Mouse (Mus musculus) embryonic facial prominence, embryonic 10.5 days (tissue): ENCODE measurements at regions not wholly inside any gene's neighbourhood (a gene's known extent, or its start where the extent isn't known, plus 50 kb on each side); places are given as distances from the start of the nearest gene placed in this dataset.

ENCODE experiments used
- DNase-seq: peaks from one replicate; pipeline ENCODE4 v3.0.0-alpha.2; 2017; ENCODE audit warnings: low spot score
- H3K27ac ChIP-seq: fragments of 300-500 bp; sonication (generic); replicated peaks from 2 replicates; pipeline ENCODE4 v1.5.1; 2016; ENCODE audit warnings: mild to moderate bottlenecking
- H3K27me3 ChIP-seq: fragments of 300-500 bp; sonication (generic); replicated peaks from 2 replicates; pipeline ENCODE4 v1.6.1; 2016; ENCODE audit warnings: low read depth, mild to moderate bottlenecking; ENCODE audit not compliant: poor library complexity, severe bottlenecking
- H3K36me3 ChIP-seq: fragments of 300-500 bp; sonication (generic); replicated peaks from 2 replicates; pipeline ENCODE4 v1.6.1; 2016; ENCODE audit warnings: mild to moderate bottlenecking, moderate library complexity
- H3K4me1 ChIP-seq: fragments of 300-500 bp; sonication (generic); 2 replicates; pipeline ENCODE4 v1.6.1; 2016
- H3K4me3 ChIP-seq: fragments of 300-500 bp; sonication (generic); 2 replicates; pipeline ENCODE4 v1.5.1; 2016; ENCODE audit warnings: mild to moderate bottlenecking, moderate library complexity
- H3K9me3 ChIP-seq: fragments of 300-500 bp; sonication (generic); 2 replicates; pipeline ENCODE4 v1.6.1; 2016; ENCODE audit warnings: mild to moderate bottlenecking
- WGBS: fragments of 180-500 bp; shearing (Covaris S2); methylation state at CpG from one replicate; pipeline ENCODE4 v1.1.7; 2016; 5-methylcytosine and 5-hydroxymethylcytosine counted together

GRCm38 (mm10) chr14:120560416-120560815, 82.2 kb downstream of the Rap2a start:
- H3K36me3 ChIP-seq, result no peaks in the 10 kb centered on the region
- H3K9me3 ChIP-seq, result no peaks in the 10 kb centered on the region
- no peak for DNase-seq
- no peaks in the 10 kb centered on the region for H3K27me3 ChIP-seq
- no peak overlapping the region for H3K4me3 ChIP-seq
- 92% methylated on average over 7 of the region's 7 CpGs for WGBS
- H3K4me1 ChIP-seq, result no peaks in the 10 kb centered on the region
- no peak overlapping the region for H3K27ac ChIP-seq

- Histone ChIP-seq H3K27me3 (no peaks in the 10 kb centered on the region), H3K27ac (no peak overlapping the region), H3K4me3 (no peak overlapping the region), H3K36me3 (no peaks in the 10 kb centered on the region), H3K9me3 (no peaks in the 10 kb centered on the region), H3K4me1 (no peaks in the 10 kb centered on the region)
- no peak for DNase-seq
- WGBS, result 98% methylated on average over 2 of the region's 2 CpGs
Observed at GRCm38 (mm10) chr14:120560987-120561386, 82.7 kb downstream of the Rap2a start.

DNA sequence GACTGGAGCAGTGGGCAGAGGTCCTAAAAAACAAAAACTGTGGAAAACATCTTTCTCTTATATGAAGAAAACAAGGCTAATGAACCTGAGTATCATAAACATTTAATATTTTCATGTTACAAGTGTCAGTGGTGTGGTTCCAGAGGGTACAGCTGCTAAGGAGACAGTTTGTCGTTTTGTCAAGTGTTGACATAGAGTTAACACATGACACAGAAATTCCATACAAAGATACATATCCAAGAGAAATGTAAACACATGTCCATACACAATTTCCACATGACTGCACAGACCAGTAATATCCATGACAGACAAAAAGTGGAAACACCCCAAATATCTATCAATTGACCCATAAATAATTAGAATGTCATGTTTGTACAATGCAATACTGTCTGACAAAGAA, 88.7 kb downstream of the Rap2a start:
- Histone ChIP-seq H3K9me3 (no peaks in the 10 kb centered on the region), H3K27me3 (no peaks in the 10 kb centered on the region), H3K36me3 (no peaks in the 10 kb centered on the region), H3K27ac (no peak overlapping the region), H3K4me3 (no peak overlapping the region), H3K4me1 (no peaks in the 10 kb centered on the region)
- WGBS, result 80% methylated on average over 1 of the region's 1 CpGs
- no peak for DNase-seq

DNA sequence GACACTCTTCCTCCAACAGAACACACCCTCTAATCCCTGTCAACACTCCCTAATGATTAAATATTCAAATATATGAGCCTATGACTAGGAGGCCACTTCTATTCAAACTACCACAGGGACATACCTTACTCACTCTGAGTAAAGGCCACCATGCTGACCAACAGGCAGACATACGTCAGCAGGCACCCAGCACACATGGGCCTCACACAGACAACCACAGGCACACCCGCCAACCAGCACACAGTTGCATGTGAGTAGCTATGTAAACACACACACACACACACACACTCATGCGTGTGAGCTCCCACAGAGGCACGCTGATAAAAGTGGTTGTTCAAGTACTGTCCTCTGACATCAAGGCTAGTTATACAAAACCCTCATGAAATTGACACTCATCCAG, 89.8 kb downstream of the Rap2a start:
- DNase-seq, result no peak
- 86% methylated on average over 4 of the region's 4 CpGs for WGBS
- no peaks in the 10 kb centered on the region for H3K27me3 ChIP-seq

DNA sequence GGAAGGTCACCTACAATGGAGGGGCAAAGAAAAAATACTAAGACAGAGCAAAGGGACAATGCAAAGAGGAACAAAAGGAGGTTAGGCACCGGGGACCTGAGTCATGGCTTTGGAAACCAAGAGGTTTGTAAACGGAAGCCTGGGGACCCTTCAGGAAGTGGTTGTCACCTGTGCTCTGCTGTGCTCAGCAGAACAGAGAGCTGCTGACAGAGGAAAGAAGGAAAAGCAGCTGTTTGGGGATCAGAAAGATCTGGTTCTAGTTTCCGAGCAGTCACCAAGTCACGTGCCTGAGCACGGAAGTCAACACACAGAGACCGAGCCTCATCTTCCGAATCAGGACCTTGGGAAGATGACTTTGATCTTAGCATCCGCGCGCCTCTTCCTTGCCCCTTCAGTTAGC, 94.0 kb downstream of the Rap2a start:
- 83% methylated on average over 10 of the region's 10 CpGs for WGBS
- no peaks in the 10 kb centered on the region for H3K9me3 ChIP-seq
- H3K27me3 ChIP-seq, result no peaks in the 10 kb centered on the region
- no peak overlapping the region for H3K27ac ChIP-seq
- H3K4me3 ChIP-seq, result no peak overlapping the region
- no peak for DNase-seq
- no peaks in the 10 kb centered on the region for H3K4me1 ChIP-seq
- no peaks in the 10 kb centered on the region for H3K36me3 ChIP-seq

More for the DNA sequence above, 89.8 kb downstream of the Rap2a start:
- Histone ChIP-seq H3K4me3 (no peak overlapping the region), H3K9me3 (no peaks in the 10 kb centered on the region), H3K36me3 (no peaks in the 10 kb centered on the region), H3K27ac (no peak overlapping the region), H3K4me1 (no peaks in the 10 kb centered on the region)

GRCm38 (mm10) chr14:120575202-120575601, 97.0 kb downstream of the Rap2a start:
- Histone ChIP-seq H3K27me3 (no peaks in the 10 kb centered on the region), H3K9me3 (no peaks in the 10 kb centered on the region), H3K4me1 (no peaks in the 10 kb centered on the region), H3K36me3 (no peaks in the 10 kb centered on the region), H3K4me3 (no peak overlapping the region), H3K27ac (no peak overlapping the region)
- WGBS, result 90% methylated on average over 6 of the region's 6 CpGs
- no peak for DNase-seq

- Histone ChIP-seq H3K27ac (no peak overlapping the region), H3K4me3 (no peak overlapping the region), H3K4me1 (no peaks in the 10 kb centered on the region), H3K9me3 (no peaks in the 10 kb centered on the region), H3K27me3 (no peaks in the 10 kb centered on the region), H3K36me3 (no peaks in the 10 kb centered on the region)
- WGBS, result 87% methylated on average over 11 of the region's 11 CpGs
- DNase-seq, result no peak
Observed at GRCm38 (mm10) chr14:120578352-120579080, 100.3 kb downstream of the Rap2a start.

- no peak overlapping the region for H3K27ac ChIP-seq
- no peaks in the 10 kb centered on the region for H3K27me3 ChIP-seq
- H3K4me3 ChIP-seq, result no peak overlapping the region
- H3K36me3 ChIP-seq, result no peaks in the 10 kb centered on the region
- H3K4me1 ChIP-seq, result no peaks in the 10 kb centered on the region
- 83% methylated on average over 3 of the region's 3 CpGs for whole genome bisulfite sequencing
- DNase-seq, result no peak
- H3K9me3 ChIP-seq, result no peaks in the 10 kb centered on the region
Observed at GRCm38 (mm10) chr14:120583807-120584206, 105.6 kb downstream of the Rap2a start.

GRCm38 (mm10) chr14:120592191-120592590, 113.9 kb downstream of the Rap2a start:
- Histone ChIP-seq H3K4me3 (no peak overlapping the region), H3K4me1 (no peaks in the 10 kb centered on the region), H3K27ac (no peak overlapping the region), H3K36me3 (no peaks in the 10 kb centered on the region), H3K27me3 (no peaks in the 10 kb centered on the region), H3K9me3 (no peaks in the 10 kb centered on the region)
- no peak for DNase-seq
- WGBS, result 85% methylated on average over 2 of the region's 2 CpGs

DNA sequence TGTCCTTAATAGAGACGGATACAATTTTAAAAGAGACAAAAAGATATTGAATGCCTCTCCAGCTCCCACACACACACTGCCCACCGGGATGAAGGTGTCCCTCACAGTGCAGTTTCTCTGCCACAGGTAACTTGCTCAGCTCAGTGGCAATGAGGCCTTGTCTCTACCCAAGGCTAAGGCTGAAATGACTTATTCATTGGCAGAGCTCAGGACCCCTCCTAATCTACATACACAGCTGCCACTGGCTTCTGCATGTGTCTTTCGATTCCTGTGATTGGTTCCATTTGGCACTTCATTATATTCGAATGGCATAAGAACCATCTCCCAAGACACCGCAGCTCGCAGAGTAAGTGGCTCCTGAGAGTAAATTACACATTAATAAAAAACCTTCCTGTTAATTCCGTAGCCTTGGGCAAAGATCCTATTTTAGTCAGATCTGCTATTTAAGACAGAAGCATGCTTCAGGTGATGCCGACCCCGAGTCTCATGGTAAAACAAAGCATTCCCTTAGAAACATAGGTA, 122.2 kb downstream of the Rap2a start:
- H3K9me3 ChIP-seq, result no peaks in the 10 kb centered on the region
- H3K36me3 ChIP-seq, result no peaks in the 10 kb centered on the region
- WGBS, result 90% methylated on average over 9 of the region's 9 CpGs
- H3K27ac ChIP-seq, result no peak overlapping the region
- H3K27me3 ChIP-seq, result no peaks in the 10 kb centered on the region
- no peak overlapping the region for H3K4me3 ChIP-seq
- no peak for DNase-seq
- no peaks in the 10 kb centered on the region for H3K4me1 ChIP-seq

- no peaks in the 10 kb centered on the region for H3K27me3 ChIP-seq
- no peaks in the 10 kb centered on the region for H3K36me3 ChIP-seq
- 92% methylated on average over 7 of the region's 7 CpGs for WGBS
- no peak overlapping the region for H3K4me3 ChIP-seq
- H3K27ac ChIP-seq, result no peak overlapping the region
- DNase-seq, result no peak
- no peaks in the 10 kb centered on the region for H3K4me1 ChIP-seq
- no peaks in the 10 kb centered on the region for H3K9me3 ChIP-seq
Observed at GRCm38 (mm10) chr14:120601510-120601909, 123.3 kb downstream of the Rap2a start.

GRCm38 (mm10) chr14:120603849-120604492, 125.7 kb downstream of the Rap2a start:
- Histone ChIP-seq H3K4me3 (no peak overlapping the region), H3K27ac (no peak overlapping the region), H3K9me3 (no peaks in the 10 kb centered on the region), H3K36me3 (no peaks in the 10 kb centered on the region), H3K4me1 (no peaks in the 10 kb centered on the region), H3K27me3 (no peaks in the 10 kb centered on the region)
- WGBS, result 76% methylated on average over 6 of the region's 6 CpGs
- DNase-seq, result no peak

- H3K4me3 ChIP-seq, result no peak overlapping the region
- DNase-seq, result no peak
- 87% methylated on average over 3 of the region's 3 CpGs for WGBS
- H3K36me3 ChIP-seq, result no peaks in the 10 kb centered on the region
- no peaks in the 10 kb centered on the region for H3K27me3 ChIP-seq
- H3K27ac ChIP-seq, result no peak overlapping the region
- H3K4me1 ChIP-seq, result no peaks in the 10 kb centered on the region
- H3K9me3 ChIP-seq, result no peaks in the 10 kb centered on the region
Observed at GRCm38 (mm10) chr14:120607801-120608200, 129.6 kb downstream of the Rap2a start.
